In the genomic region with DNA sequence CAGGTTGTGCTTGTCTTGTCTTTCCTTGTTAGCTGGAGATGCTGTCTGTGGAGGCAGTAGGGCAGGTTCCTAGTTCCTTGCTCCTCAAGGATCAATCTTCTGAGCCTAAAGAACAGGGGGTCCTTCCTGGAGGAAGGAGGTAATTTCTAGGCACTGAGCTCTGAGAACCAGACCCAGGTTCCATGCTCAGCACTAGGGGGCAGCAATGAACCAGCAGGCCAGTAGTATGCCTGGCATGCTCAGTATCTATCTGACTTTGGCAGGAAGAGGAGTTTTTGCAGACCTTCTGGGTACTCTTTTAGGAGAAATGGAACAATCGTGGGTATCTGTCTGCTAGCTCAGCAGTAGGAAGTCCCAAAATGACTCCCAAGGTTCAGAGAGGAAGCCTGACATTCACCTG, we compare ENCODE assay signal across 9 mouse cellular contexts. TPM values are rescaled to one million over a fixed set of nuclear protein-coding genes. Genes with fewer than 3 reads are reported as not detected.
DNase-seq lines count a peak whose midpoint lies in the region; ATAC-seq and TF ChIP-seq lines count a peak whose summit lies in the region.
"Had no signal": no experiment of that assay in that cellular context is flagged by ENCODE, and none has a peak within 500 bp of the region (broad histone marks: within the 10 kb centered on the region; RNA-seq: fewer than 3 reads in every experiment).

No protein-coding gene starts in this region.

- peak; percentile 93 for TF ChIP-seq CTCF in kidney, postnatal 0 days (IDR thresholded peaks at IDR 0.05; ENCODE audit: low read depth)
- peak; percentile 67; the same call in 1 of the 2 replicates for TF ChIP-seq CTCF in testis, adult 2 months (IDR thresholded peaks at IDR 0.05; ENCODE audit: control insufficient read depth, insufficient read depth, insufficient replicate concordance, low read depth, low read length)

- no peak overlapping the region for H3K9ac ChIP-seq in embryonic facial prominence, embryonic 14.5 days (ENCODE audit: low read depth, low read length)
- no peak overlapping the region for H3K9ac ChIP-seq in heart, embryonic 12.5 days
- H3K9ac ChIP-seq in kidney, postnatal 0 days (ENCODE audit: low read depth, low read length), result no peak overlapping the region
- no peak overlapping the region for H3K9ac ChIP-seq in liver, embryonic 11.5 days (ENCODE audit: low read depth, low read length)

- no peaks in the 10 kb centered on the region for H3K9me3 ChIP-seq in embryonic facial prominence, embryonic 14.5 days (ENCODE audit: control insufficient read depth, low read length)
- H3K9me3 ChIP-seq in heart, embryonic 12.5 days (replicated peaks), result no peaks in the 10 kb centered on the region
- no peaks in the 10 kb centered on the region for H3K9me3 ChIP-seq in kidney, postnatal 0 days (replicated peaks; ENCODE audit: low read length)
- no peaks in the 10 kb centered on the region for H3K9me3 ChIP-seq in liver, embryonic 11.5 days (ENCODE audit: control insufficient read depth, low read length)
- H3K9me3 ChIP-seq: embryonic facial prominence, embryonic 12.5 days had no signal

- peak; percentile 74; the same call in 1 of the 2 replicates for ATAC-seq in embryonic facial prominence, embryonic 14.5 days (ENCODE audit: low read depth)
- ATAC-seq in heart, embryonic 12.5 days (ENCODE audit: insufficient number of reproducible peaks, low FRiP score), result peak; percentile 78
- ATAC-seq in kidney, postnatal 0 days (replicated peaks; ENCODE audit: low FRiP score, low read depth), result no peak
- peak; percentile 50; the same call in 1 of the 2 replicates for ATAC-seq in liver, embryonic 11.5 days (replicated peaks; ENCODE audit: low FRiP score)

- H3K27ac ChIP-seq in embryonic facial prominence, embryonic 14.5 days (replicated peaks; ENCODE audit: low read depth, low read length), result no peak overlapping the region
- H3K27ac ChIP-seq in heart, embryonic 12.5 days (ENCODE audit: poor library complexity, severe bottlenecking), result peak overlapping the region; percentile 21; the same call in 1 of the 2 replicates
- no peak overlapping the region for H3K27ac ChIP-seq in kidney, postnatal 0 days
- H3K27ac ChIP-seq in liver, embryonic 11.5 days (ENCODE audit: low read depth, low read length), result no peak overlapping the region
- no peak overlapping the region for H3K27ac ChIP-seq in testis, adult 2 months (ENCODE audit: control insufficient read depth, insufficient read depth, low read depth, low read length)
- H3K27ac ChIP-seq: embryonic facial prominence, embryonic 12.5 days had no signal

- DNase-seq in CD4-positive helper T cell, adult 2 months (ENCODE audit: low read depth, low spot score), result peak; percentile 46
- DNase-seq in adrenal gland, postnatal 36 days, result peak; percentile 77 to 88
- peak; percentile 76 for DNase-seq in embryonic facial prominence, embryonic 14.5 days (ENCODE audit: low spot score)
- DNase-seq in kidney, postnatal 0 days (ENCODE audit: low spot score), result peak; percentile 82
- peak; percentile 61 for DNase-seq in liver, embryonic 11.5 days (ENCODE audit: low spot score)
- DNase-seq in neural tube, embryonic 10.5 days (ENCODE audit: extremely low spot score, low spot score), result peak; percentile 68

- H3K27me3 ChIP-seq in embryonic facial prominence, embryonic 14.5 days (replicated peaks; ENCODE audit: control insufficient read depth, insufficient read depth, low read length), result no peaks in the 10 kb centered on the region
- H3K27me3 ChIP-seq in heart, embryonic 12.5 days (replicated peaks), result no peaks in the 10 kb centered on the region
- H3K27me3 ChIP-seq in kidney, postnatal 0 days (ENCODE audit: insufficient read depth, low read length), result no peaks in the 10 kb centered on the region
- no peaks in the 10 kb centered on the region for H3K27me3 ChIP-seq in liver, embryonic 11.5 days (replicated peaks; ENCODE audit: control insufficient read depth, insufficient read depth, low read length)
- H3K27me3 ChIP-seq in testis, adult 2 months (ENCODE audit: control insufficient read depth, insufficient read depth, low read length), result no peaks in the 10 kb centered on the region
- H3K27me3 ChIP-seq: embryonic facial prominence, embryonic 12.5 days had no signal

- no peak overlapping the region for H3K4me2 ChIP-seq in embryonic facial prominence, embryonic 14.5 days (ENCODE audit: low read depth, low read length)
- no peak overlapping the region for H3K4me2 ChIP-seq in heart, embryonic 12.5 days
- no peak overlapping the region for H3K4me2 ChIP-seq in kidney, postnatal 0 days (ENCODE audit: low read length)
- no peak overlapping the region for H3K4me2 ChIP-seq in liver, embryonic 11.5 days
- H3K4me2 ChIP-seq: embryonic facial prominence, embryonic 12.5 days had no signal

- H3K4me3 ChIP-seq in embryonic facial prominence, embryonic 14.5 days (ENCODE audit: low read depth, low read length), result no peak overlapping the region
- H3K4me3 ChIP-seq in heart, embryonic 12.5 days, result no peak overlapping the region
- no peak overlapping the region for H3K4me3 ChIP-seq in kidney, postnatal 0 days (replicated peaks; ENCODE audit: low read depth, low read length)
- H3K4me3 ChIP-seq in liver, embryonic 11.5 days (ENCODE audit: low read depth, low read length), result no peak overlapping the region
- no peak overlapping the region for H3K4me3 ChIP-seq in testis, adult 2 months (ENCODE audit: control insufficient read depth, low read depth, low read length)
- H3K4me3 ChIP-seq: embryonic facial prominence, embryonic 12.5 days had no signal

- no peaks in the 10 kb centered on the region for H3K4me1 ChIP-seq in embryonic facial prominence, embryonic 14.5 days (ENCODE audit: control insufficient read depth, insufficient read depth, low read length)
- peaks cover 22% of the 10 kb centered on the region for H3K4me1 ChIP-seq in heart, embryonic 12.5 days (replicated peaks)
- H3K4me1 ChIP-seq in kidney, postnatal 0 days (replicated peaks; ENCODE audit: insufficient read depth, low read length), result no peaks in the 10 kb centered on the region
- H3K4me1 ChIP-seq in liver, embryonic 11.5 days (replicated peaks; ENCODE audit: control insufficient read depth, insufficient read depth, low read length), result peaks cover 18% of the 10 kb centered on the region
- no peaks in the 10 kb centered on the region for H3K4me1 ChIP-seq in testis, adult 2 months (ENCODE audit: control insufficient read depth, insufficient read depth, low read length)

- WGBS in embryonic facial prominence, embryonic 14.5 days, result 6% methylated on average over 1 of the region's 1 CpGs
- WGBS in heart, embryonic 12.5 days, result 3% methylated on average over 1 of the region's 1 CpGs
- 17% methylated on average over 1 of the region's 1 CpGs for WGBS in kidney, postnatal 0 days
- WGBS in liver, embryonic 11.5 days, result 4% methylated on average over 1 of the region's 1 CpGs

- peaks cover 3% of the 10 kb centered on the region; the same call in 1 of the 2 replicates for H3K36me3 ChIP-seq in embryonic facial prominence, embryonic 14.5 days (ENCODE audit: control insufficient read depth, insufficient read depth, low read length)
- H3K36me3 ChIP-seq in heart, embryonic 12.5 days, result peaks cover 5% of the 10 kb centered on the region; the same call in 1 of the 2 replicates
- H3K36me3 ChIP-seq in kidney, postnatal 0 days (ENCODE audit: insufficient read depth, low read length), result no peaks in the 10 kb centered on the region; the same call in 1 of the 2 replicates
- no peaks in the 10 kb centered on the region for H3K36me3 ChIP-seq in liver, embryonic 11.5 days (ENCODE audit: control insufficient read depth, insufficient read depth, low read length)
- no peaks in the 10 kb centered on the region for H3K36me3 ChIP-seq in testis, adult 2 months (ENCODE audit: control insufficient read depth, insufficient read depth, low read length)
- H3K36me3 ChIP-seq: embryonic facial prominence, embryonic 12.5 days had no signal

- no peak for TF ChIP-seq POLR2A in testis, adult 2 months (IDR thresholded peaks at IDR 0.05; ENCODE audit: control insufficient read depth, low read depth, low read length)

RNA-seq across cellular contexts. Expression of gene Msantd1, which starts 8.0 kb away (rescaled TPM):
- 1 to 10 TPM; 1.5 to 2.5 TPM for total RNA-seq in adrenal gland, postnatal 36 days (2021)
- 0.60 and 1.3 TPM in 2 replicates for polyA plus RNA-seq in embryonic facial prominence, embryonic 14.5 days (2014; fragmentation: Nextera tagmentation; extraction: Ambion mirVana)
- 0.31 and 0.62 TPM in 2 replicates for polyA plus RNA-seq in heart, embryonic 12.5 days (2016; fragmentation: Nextera tagmentation; extraction: Ambion mirVana)
- 0.25 and 0.64 TPM in 2 replicates for polyA plus RNA-seq in kidney, postnatal 0 days (2015; fragmentation: Nextera tagmentation; extraction: Ambion mirVana)
- polyA plus RNA-seq in liver, embryonic 11.5 days (2014; fragmentation: Nextera tagmentation; extraction: Ambion mirVana), result 0.48 and 0.95 TPM in 2 replicates
- 4.0 and 4.1 TPM in 2 replicates for polyA plus RNA-seq in testis, adult 2 months (2012; rRNA removed)

RNA-seq across cellular contexts. Expression of gene Rgs12, which starts 33.4 kb away (rescaled TPM):
- total RNA-seq in adrenal gland, postnatal 36 days (2021), result 10 to 100 TPM; 13.3 to 28.6 TPM
- 30.0 and 30.2 TPM in 2 replicates for polyA plus RNA-seq in embryonic facial prominence, embryonic 14.5 days (2014; fragmentation: Nextera tagmentation; extraction: Ambion mirVana)
- 34.2 and 35.6 TPM in 2 replicates for polyA plus RNA-seq in heart, embryonic 12.5 days (2016; fragmentation: Nextera tagmentation; extraction: Ambion mirVana)
- polyA plus RNA-seq in kidney, postnatal 0 days (2015; fragmentation: Nextera tagmentation; extraction: Ambion mirVana), result 17.5 and 19.2 TPM in 2 replicates
- 38.8 and 39.3 TPM in 2 replicates for polyA plus RNA-seq in liver, embryonic 11.5 days (2014; fragmentation: Nextera tagmentation; extraction: Ambion mirVana)
- polyA plus RNA-seq in testis, adult 2 months (2012; rRNA removed), result 35.2 and 54.7 TPM in 2 replicates
